Mouse (Mus musculus): ENCODE measurements around the gene Rnf34. TPM values are rescaled to one million over a fixed set of nuclear protein-coding genes. Genes with fewer than 3 reads are reported as not detected.

Rnf34 gene
- polyA plus RNA-seq, 1 experiment from 2014 or later: 25.9 TPM

DNA sequence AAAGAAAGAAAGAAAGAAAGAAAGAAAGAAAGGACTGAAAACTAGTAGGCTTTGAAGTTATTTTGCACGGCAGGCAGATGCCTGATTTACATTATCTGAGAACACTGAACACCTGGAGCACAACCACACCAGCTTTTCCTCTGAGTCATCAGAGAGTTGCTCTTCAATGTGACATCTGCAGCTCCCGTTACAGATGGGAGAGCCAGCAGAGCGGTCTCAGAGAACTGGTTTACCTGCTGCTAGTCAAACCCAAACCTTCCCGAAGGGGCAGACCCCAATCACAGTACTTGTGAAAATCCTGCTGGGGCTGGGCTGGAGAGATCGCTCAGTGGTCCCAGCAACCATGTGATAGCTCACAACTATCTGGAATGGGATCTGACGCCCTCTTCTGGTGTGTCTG lies 25.4 kb upstream of the Rnf34 start:
- no peak overlapping the region for H3K4me3 ChIP-seq (replicated peaks)
- H3K4me1 ChIP-seq (replicated peaks): peaks cover 7% of the 10 kb centered on the region
- no peak for ATAC-seq
- no peak overlapping the region for H3K27ac ChIP-seq
- no peak overlapping the region for H3K4me2 ChIP-seq (replicated peaks)
- H3K36me3 ChIP-seq: no peaks in the 10 kb centered on the region
- H3K9me3 ChIP-seq: no peaks in the 10 kb centered on the region
- H3K27me3 ChIP-seq (replicated peaks): no peaks in the 10 kb centered on the region
- no peak overlapping the region for H3K9ac ChIP-seq
- 69% methylated on average over 6 of the region's 6 CpGs for WGBS

DNA sequence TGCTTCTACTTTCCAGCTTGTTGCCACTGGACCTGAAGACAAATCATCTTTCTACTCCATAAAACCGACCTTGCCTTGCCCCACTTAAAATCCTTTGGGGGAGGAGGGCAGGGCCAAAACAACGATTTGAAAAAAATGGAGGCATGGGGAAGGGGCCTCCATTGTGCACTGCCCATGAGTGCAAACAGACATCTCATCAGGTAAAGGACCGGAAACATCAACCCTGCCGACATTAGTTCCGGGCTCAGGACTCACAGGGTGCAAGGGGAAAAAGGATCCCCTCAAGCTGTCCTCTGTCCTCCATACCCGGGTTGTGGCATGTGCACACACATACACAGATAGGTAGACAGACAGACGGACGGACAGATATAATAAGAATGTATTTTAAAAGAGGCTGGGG lies 24.7 kb upstream of the Rnf34 start:
- 83% methylated on average over 8 of the region's 8 CpGs for WGBS
- ATAC-seq: no peak
- no peak overlapping the region for H3K9ac ChIP-seq
- no peak overlapping the region for H3K4me2 ChIP-seq (replicated peaks)
- H3K9me3 ChIP-seq: no peaks in the 10 kb centered on the region
- H3K4me1 ChIP-seq (replicated peaks): peaks cover 2% of the 10 kb centered on the region
- H3K27me3 ChIP-seq (replicated peaks): no peaks in the 10 kb centered on the region
- no peak overlapping the region for H3K4me3 ChIP-seq (replicated peaks)
- H3K27ac ChIP-seq: no peak overlapping the region
- H3K36me3 ChIP-seq: no peaks in the 10 kb centered on the region

DNA sequence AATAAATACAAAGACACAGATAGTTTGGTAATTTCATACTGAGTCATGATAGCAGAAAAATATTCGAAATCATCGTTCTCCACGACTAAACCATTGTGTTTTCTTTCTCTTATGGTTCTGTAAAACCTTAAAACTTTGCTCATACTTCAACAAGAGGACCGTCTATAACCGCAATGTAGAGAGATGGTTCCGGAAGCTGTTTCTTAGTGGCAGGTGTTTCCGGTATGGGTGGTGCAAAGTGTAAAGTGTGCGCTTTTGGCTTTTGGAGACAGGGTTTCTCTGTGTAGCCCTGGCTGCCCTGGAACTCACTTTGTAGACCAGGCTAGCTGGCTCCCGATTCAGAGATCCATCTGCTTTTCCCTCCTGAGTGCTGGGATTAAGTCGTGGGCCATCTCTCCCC lies 17.3 kb upstream of the Rnf34 start:
- WGBS: 85% methylated on average over 10 of the region's 10 CpGs
- Histone ChIP-seq H3K27me3 (replicated peaks) (no peaks in the 10 kb centered on the region), H3K36me3 (no peaks in the 10 kb centered on the region), H3K9me3 (no peaks in the 10 kb centered on the region), H3K4me2 (replicated peaks) (no peak overlapping the region), H3K27ac (no peak overlapping the region), H3K4me1 (replicated peaks) (no peaks in the 10 kb centered on the region), H3K9ac (no peak overlapping the region), H3K4me3 (replicated peaks) (no peak overlapping the region)
- no peak for ATAC-seq

DNA sequence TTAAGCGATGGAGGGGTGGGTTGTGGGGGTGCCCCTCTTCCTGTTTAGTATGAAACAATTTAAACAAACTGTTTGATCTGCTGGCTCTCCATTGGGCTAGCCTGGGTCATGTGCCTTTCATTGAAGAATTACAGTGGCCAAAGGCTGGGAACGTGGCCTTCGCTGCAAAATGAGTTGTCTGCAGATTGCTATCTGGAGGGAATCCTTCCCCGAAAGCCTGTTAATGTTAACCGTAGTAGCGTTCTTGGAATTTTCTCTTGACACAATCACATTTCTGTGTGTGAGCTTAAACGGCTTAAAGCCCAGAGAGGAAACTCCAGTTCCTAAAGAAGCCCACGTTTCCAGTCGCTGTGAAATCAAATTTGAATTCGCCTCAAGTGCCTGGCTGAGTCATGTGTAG lies 16.9 kb upstream of the Rnf34 start:
- WGBS: 76% methylated on average over 10 of the region's 10 CpGs
- Histone ChIP-seq H3K9me3 (no peaks in the 10 kb centered on the region), H3K4me3 (replicated peaks) (no peak overlapping the region), H3K27ac (no peak overlapping the region), H3K27me3 (replicated peaks) (no peaks in the 10 kb centered on the region), H3K36me3 (no peaks in the 10 kb centered on the region), H3K9ac (no peak overlapping the region), H3K4me2 (replicated peaks) (no peak overlapping the region), H3K4me1 (replicated peaks) (no peaks in the 10 kb centered on the region)
- no peak for ATAC-seq

DNA sequence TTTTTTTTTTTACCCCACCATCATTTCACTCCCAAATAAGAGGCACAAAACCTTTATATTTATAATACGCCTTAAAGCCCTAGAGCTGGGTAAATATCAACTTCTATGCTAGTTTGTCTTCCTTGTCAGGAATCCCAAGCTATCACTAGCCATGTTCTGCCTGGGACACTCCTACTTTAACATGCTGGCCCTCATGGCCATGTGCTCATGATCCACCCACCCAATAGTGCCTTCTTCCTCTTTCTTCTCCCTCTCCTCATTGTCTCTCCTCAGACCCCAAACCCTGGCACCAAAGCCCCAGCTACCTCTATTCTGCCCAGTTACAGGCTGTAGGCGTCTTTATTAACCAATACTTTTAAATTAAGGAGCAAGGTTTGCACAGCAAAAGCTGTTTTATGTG lies 8.7 kb upstream of the Rnf34 start:
- no peak for ATAC-seq
- Histone ChIP-seq H3K27ac (no peak overlapping the region), H3K9ac (no peak overlapping the region), H3K4me1 (replicated peaks) (no peaks in the 10 kb centered on the region), H3K4me2 (replicated peaks) (no peak overlapping the region), H3K9me3 (no peaks in the 10 kb centered on the region), H3K27me3 (replicated peaks) (no peaks in the 10 kb centered on the region), H3K4me3 (replicated peaks) (no peak overlapping the region), H3K36me3 (no peaks in the 10 kb centered on the region)
- 84% methylated on average over 2 of the region's 2 CpGs for WGBS

DNA sequence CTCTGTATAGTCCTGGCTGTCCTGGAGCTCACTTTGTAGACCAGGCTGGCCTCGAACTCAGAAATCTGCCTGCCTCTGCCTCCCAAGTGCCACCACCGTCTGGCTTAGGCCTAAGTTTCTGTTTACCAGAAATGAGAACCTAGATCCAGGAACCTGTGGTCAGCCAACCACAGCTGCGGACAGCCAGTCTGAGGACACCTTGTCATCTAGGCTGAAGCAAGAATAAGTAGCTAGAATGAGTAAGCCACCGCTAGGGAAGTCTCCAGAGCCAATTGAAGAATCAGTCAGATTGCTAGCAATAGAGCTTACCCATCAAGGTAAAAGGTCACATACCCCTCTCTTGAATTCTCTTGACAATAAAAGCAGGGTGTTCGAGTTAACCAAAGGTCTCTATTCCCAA lies 6.0 kb upstream of the Rnf34 start:
- H3K4me3 ChIP-seq (replicated peaks): no peak overlapping the region
- WGBS: 85% methylated on average over 5 of the region's 5 CpGs
- no peaks in the 10 kb centered on the region for H3K36me3 ChIP-seq
- H3K9me3 ChIP-seq: no peaks in the 10 kb centered on the region
- H3K4me2 ChIP-seq (replicated peaks): no peak overlapping the region
- no peaks in the 10 kb centered on the region for H3K27me3 ChIP-seq (replicated peaks)
- H3K27ac ChIP-seq: no peak overlapping the region
- no peak overlapping the region for H3K9ac ChIP-seq
- no peak for ATAC-seq
- no peaks in the 10 kb centered on the region for H3K4me1 ChIP-seq (replicated peaks)

DNA sequence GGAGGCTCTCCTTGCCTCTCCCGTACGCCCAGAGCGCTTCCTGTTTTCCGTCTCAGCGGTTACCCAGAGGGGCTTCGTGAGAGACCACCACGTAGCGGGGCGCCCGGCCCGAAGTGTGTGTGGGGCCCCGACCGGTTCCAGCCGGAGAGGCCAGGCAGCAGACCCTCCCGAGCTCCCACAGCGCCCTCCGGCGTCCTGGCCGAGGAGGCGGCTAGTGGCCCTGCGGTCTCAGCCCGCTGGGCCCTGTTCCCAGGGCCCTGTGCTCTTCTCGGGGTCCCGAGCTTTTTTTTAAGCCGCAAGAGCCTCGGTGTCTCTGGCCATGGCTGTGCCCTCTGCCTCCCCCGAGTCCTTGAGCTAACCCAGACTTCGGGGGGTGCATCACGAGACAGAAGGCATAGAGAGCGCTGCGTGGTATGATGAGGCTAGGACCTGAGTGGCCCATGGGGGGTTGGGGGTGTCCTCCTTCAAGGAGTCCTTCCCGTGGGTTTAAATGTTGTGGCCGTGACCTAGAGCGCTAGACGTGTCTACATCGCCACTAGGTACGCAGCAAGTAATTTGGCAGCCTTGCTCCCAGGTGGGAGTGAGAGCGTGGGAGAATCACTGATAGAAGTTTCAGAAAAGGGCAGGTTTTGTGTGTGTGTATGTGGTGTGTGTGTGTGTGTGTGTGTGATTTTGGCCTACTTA lies 613 bp downstream of the Rnf34 start:
- peak overlapping the region; percentile 97 for H3K4me3 ChIP-seq (replicated peaks)
- H3K27me3 ChIP-seq (replicated peaks): no peaks in the 10 kb centered on the region
- H3K4me1 ChIP-seq (replicated peaks): peaks cover 10% of the 10 kb centered on the region; the same call in 1 of the 2 replicates
- H3K4me2 ChIP-seq (replicated peaks): peak overlapping the region; percentile 88
- WGBS: under 1% methylated on average over 38 of the region's 38 CpGs
- peak; percentile 88 for ATAC-seq
- no peaks in the 10 kb centered on the region for H3K36me3 ChIP-seq
- H3K9ac ChIP-seq: peak overlapping the region; percentile 87
- H3K27ac ChIP-seq: peak overlapping the region; percentile 94
- H3K9me3 ChIP-seq: no peaks in the 10 kb centered on the region

DNA sequence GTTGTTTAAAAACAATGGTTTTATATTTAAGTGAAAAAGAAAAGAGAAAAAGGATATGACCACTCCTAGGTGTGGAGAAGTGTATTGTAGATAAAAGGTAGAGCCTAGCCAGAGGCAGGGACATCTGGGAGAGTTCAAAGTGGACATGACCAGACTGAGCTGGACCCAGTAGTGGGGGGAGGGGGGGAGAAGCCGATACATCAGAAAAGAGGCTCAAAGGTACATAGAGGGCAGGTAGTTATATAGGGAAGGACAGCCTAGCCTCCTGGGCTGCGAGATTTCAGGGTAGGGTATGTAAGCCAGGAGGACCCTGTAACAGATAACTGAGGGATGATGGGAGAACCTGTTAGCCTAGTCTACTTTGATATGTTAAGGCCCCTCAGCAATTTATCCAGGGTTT lies 2.8 kb downstream of the Rnf34 start:
- Histone ChIP-seq H3K4me2 (replicated peaks) (no peak overlapping the region), H3K9ac (no peak overlapping the region), H3K9me3 (no peaks in the 10 kb centered on the region), H3K36me3 (no peaks in the 10 kb centered on the region), H3K4me3 (replicated peaks) (no peak overlapping the region), H3K4me1 (replicated peaks) (peaks cover 10% of the 10 kb centered on the region; the same call in 1 of the 2 replicates), H3K27me3 (replicated peaks) (no peaks in the 10 kb centered on the region), H3K27ac (no peak overlapping the region)
- 74% methylated on average over 2 of the region's 2 CpGs for WGBS
- ATAC-seq: no peak

DNA sequence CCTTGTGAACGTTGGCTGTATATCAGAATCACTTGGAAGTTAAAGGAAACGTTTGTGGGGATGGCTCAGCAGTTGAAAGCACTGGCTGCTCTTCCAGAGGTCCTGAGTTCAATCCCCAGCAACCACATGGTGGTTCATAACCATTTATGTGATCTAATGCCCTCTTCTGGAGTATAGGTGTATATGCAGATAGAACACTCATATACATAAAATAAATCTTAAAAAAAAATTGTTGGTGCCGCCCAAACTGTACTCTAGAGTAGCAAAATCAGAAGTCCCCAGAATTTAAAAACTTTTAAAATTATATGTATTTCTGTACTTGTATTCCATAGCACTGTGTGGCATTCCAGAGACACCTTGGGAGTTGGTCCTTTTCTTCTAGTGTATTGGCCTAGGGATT lies 6.0 kb downstream of the Rnf34 start:
- 75% methylated on average over 3 of the region's 3 CpGs for WGBS
- Histone ChIP-seq H3K9ac (no peak overlapping the region), H3K4me1 (replicated peaks) (0 out of 2 replicates have a peak, but pooled peaks cover 7% of the 10 kb centered on the region), H3K9me3 (no peaks in the 10 kb centered on the region), H3K27ac (no peak overlapping the region), H3K4me2 (replicated peaks) (no peak overlapping the region), H3K27me3 (replicated peaks) (no peaks in the 10 kb centered on the region), H3K4me3 (replicated peaks) (no peak overlapping the region), H3K36me3 (no peaks in the 10 kb centered on the region)
- no peak for ATAC-seq

DNA sequence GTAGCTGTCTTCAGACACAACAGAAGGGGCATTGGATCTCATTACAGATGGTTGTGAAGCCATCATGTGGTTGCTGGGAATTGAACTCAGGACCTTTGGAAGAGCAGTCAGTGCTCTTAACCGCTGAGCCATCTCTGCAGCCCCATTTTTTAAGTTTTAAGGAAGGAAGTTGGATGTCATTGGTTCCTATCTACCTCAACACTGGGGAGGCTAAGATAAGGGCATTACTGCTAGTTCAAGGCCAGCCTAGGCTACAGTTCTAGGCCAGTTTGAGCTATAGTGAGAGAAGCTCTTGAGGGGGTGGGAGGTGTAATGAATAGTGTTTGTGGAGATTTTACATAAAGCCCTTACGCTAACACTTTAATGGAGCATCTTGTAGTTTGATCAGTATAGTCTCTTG lies 13.2 kb downstream of the Rnf34 start:
- no peak overlapping the region for H3K4me3 ChIP-seq (replicated peaks)
- no peak overlapping the region for H3K27ac ChIP-seq
- no peak overlapping the region for H3K4me2 ChIP-seq (replicated peaks)
- no peak overlapping the region for H3K9ac ChIP-seq
- ATAC-seq: no peak
- peaks cover 23% of the 10 kb centered on the region for H3K36me3 ChIP-seq
- WGBS: 84% methylated on average over 2 of the region's 2 CpGs
- H3K9me3 ChIP-seq: no peaks in the 10 kb centered on the region
- no peaks in the 10 kb centered on the region for H3K4me1 ChIP-seq (replicated peaks)
- H3K27me3 ChIP-seq (replicated peaks): no peaks in the 10 kb centered on the region

DNA sequence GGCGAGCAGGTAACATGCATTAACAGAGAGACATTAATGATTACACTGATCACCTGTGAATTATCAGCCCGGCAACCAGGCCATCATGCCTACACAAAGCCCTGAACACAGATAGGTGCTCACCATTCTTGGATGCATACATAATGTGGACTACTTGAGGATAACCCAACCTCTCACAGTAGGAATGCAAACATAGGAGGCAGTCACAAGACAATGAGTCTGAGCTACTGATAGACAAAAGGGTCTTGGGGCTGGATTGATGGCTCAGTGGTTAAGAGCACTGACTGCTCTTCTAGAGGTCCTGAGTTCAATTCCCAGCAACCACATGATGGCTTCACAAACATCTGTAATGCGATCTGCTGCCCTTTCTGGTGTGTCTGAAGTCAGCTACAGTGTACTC lies 22.8 kb downstream of the Rnf34 start:
- Histone ChIP-seq H3K4me1 (replicated peaks) (no peaks in the 10 kb centered on the region), H3K27me3 (replicated peaks) (no peaks in the 10 kb centered on the region), H3K36me3 (peaks cover 19% of the 10 kb centered on the region), H3K9ac (no peak overlapping the region), H3K4me2 (replicated peaks) (no peak overlapping the region), H3K27ac (no peak overlapping the region), H3K4me3 (replicated peaks) (no peak overlapping the region), H3K9me3 (no peaks in the 10 kb centered on the region)
- 90% methylated on average over 3 of the region's 3 CpGs for WGBS
- no peak for ATAC-seq

DNA sequence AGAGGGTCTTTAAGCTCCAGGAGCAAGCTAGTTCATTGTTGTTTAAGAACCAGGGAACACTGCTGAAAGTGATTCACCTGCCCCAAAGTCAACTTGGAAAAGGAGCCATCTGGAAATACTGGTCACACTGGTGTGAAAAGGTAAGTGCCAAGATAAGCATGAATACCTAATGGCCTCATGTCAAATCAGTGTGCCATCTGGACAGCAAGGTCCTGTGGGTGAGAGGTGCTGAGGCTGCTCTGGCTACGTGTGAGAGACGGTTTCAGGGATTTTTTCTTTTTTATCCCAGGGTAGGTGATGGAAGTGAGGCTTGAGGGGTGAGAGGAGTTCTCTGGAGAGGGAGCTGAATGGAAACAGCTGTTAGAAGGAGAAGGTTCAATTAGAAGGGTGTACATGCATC lies 23.7 kb downstream of the Rnf34 start:
- 79% methylated on average over 2 of the region's 2 CpGs for WGBS
- no peak overlapping the region for H3K4me2 ChIP-seq (replicated peaks)
- no peaks in the 10 kb centered on the region for H3K4me1 ChIP-seq (replicated peaks)
- no peak overlapping the region for H3K4me3 ChIP-seq (replicated peaks)
- ATAC-seq: no peak
- H3K27ac ChIP-seq: no peak overlapping the region
- peaks cover 12% of the 10 kb centered on the region for H3K36me3 ChIP-seq
- H3K27me3 ChIP-seq (replicated peaks): no peaks in the 10 kb centered on the region
- no peaks in the 10 kb centered on the region for H3K9me3 ChIP-seq
- no peak overlapping the region for H3K9ac ChIP-seq

DNA sequence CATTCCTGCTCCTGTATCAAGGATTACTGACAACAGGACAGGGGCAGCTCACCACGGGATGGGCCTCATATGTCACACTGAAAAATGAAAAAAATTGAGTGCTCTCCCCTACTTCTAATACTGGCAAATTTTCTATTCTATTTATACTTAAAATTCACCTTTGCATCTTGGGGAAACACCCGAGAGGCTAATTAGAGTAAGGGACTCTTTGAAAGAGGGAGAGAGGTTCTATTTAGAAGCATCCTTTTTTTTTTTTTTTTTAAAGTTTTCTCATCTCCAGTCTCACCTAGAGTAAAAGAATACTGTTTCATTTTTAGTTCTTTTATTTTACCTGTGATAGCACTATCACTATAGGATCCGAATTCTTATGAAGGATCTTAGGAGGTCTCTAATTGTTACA lies 24.5 kb downstream of the Rnf34 start:
- H3K9ac ChIP-seq: no peak overlapping the region
- peaks cover 12% of the 10 kb centered on the region for H3K36me3 ChIP-seq
- H3K4me3 ChIP-seq (replicated peaks): no peak overlapping the region
- no peak overlapping the region for H3K27ac ChIP-seq
- no peak for ATAC-seq
- H3K9me3 ChIP-seq: no peaks in the 10 kb centered on the region
- H3K4me1 ChIP-seq (replicated peaks): no peaks in the 10 kb centered on the region
- 82% methylated on average over 3 of the region's 3 CpGs for WGBS
- H3K4me2 ChIP-seq (replicated peaks): no peak overlapping the region
- H3K27me3 ChIP-seq (replicated peaks): no peaks in the 10 kb centered on the region
